Mouse (Mus musculus) olfactory bulb, adult 2 months (tissue): ENCODE data around the gene Cntn2.

ENCODE experiments used
- CTCF ChIP-seq: fragments of 200-500 bp; IDR thresholded peaks from 2 replicates; pipeline ENCODE4 v1.5.1; 2012; ENCODE audit warnings: low read depth, mild to moderate bottlenecking, low read length, moderate library complexity; ENCODE audit not compliant: insufficient read depth
- POLR2A ChIP-seq: fragments of 200-500 bp; IDR thresholded peaks from 2 replicates; pipeline ENCODE4 v1.6.1; 2012; ENCODE audit warnings: mild to moderate bottlenecking, low read depth, low read length, moderate library complexity; ENCODE audit not compliant: insufficient read depth

DNA sequence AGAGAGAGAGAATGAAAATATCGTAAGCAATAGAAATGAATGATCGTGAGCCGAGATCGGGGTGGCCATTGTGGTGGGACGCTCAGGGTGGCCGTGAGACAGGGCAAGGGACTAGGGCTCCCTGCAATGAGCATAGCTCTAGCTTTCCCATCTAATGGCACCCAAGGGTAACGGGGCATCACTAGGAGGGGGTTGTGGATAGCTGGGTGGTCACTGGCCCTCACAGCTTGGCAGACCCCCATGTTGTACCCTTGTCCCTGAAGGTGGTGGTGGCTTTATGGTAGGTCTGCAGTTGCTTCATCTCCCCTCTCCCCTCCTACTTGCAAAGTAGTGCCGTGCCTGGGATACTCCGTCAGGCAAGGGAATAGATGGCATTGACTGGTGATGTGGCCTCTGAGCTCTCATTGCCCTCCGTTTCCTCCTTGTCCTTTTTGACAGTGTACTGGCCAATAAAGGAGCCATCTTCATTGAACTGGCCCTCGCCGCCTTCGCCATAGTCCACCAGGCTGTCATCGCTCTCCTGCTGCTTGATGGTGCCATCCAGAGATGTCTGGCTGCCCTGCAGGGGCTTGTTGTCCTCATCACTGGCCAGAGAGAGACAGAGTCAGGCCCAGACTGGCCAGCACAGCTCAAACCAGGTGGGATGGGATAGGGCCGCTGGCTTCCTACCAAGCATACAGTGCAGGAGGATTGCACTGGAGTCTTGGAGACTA, 27.2 kb upstream of the Cntn2 start:
- TF ChIP-seq CTCF (no peak), POLR2A (no peak)
